Mouse (Mus musculus): ENCODE data around the gene Gm15128. TPM values are rescaled to one million over a fixed set of nuclear protein-coding genes. Genes with fewer than 3 reads are reported as not detected.
"Not testable (repeated sequence)": the region's sequence is repeated elsewhere in the genome, so short reads cannot be mapped to it uniquely, and the experiment has no call there.

Gene Gm15128
- polyA plus RNA-seq (2015; fragmentation: Nextera tagmentation; extraction: Ambion mirVana): not detected in 2 replicates

DNA sequence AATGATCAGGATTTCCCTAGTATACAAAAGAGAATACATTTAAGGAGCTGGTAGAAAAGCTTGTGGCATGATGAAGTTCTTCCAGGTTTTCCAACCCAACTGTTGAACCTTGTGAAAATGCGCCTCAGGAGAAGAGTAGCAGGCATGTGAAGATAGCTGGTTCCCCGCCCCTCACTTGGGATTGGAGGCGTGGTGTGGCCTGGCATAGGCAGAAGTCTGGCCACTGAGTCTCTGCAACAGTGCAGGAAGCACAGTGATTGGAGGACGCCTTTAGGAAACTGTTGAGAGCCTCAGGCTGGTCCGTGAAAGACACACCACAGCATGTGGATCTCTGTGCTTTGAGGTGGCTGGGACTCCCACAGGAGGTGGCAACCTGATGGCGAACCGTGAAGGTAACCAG, at the start of gene Gm15128:
Gene Gm15128, plus strand, starts transcription at position 301 of the 400 bp plus-strand sequence.
- not testable (repeated sequence) for H3K4me2 ChIP-seq (ENCODE audit: low read depth, low read length); H3K36me3 ChIP-seq (replicated peaks; ENCODE audit: insufficient read depth, low read length); DNase-seq; H3K9me3 ChIP-seq (ENCODE audit: low read length); H3K27me3 ChIP-seq (ENCODE audit: insufficient read depth, low read length); ATAC-seq; H3K4me1 ChIP-seq (ENCODE audit: insufficient read depth); H3K9ac ChIP-seq (replicated peaks); H3K27ac ChIP-seq (ENCODE audit: low read depth); H3K4me3 ChIP-seq (ENCODE audit: low read depth, low read length)
- 57% methylated on average over 5 of the region's 7 CpGs for WGBS (ENCODE audit: insufficient replicate concordance)

Other genes starting within 250 kb of the Gm15128 start
- 0.13 and 0.19 TPM in 2 replicates for gene Lrch2, start 211.9 kb upstream of the Gm15128 start, polyA plus RNA-seq (2015; fragmentation: Nextera tagmentation; extraction: Ambion mirVana)
- gene Gm15080, start 227.0 kb downstream of the Gm15128 start, polyA plus RNA-seq (2015; fragmentation: Nextera tagmentation; extraction: Ambion mirVana): not detected in 2 replicates

Measured in liver, postnatal 0 days (tissue).